Mouse (Mus musculus) ES-Bruce4 (cell line): ENCODE data around the gene Slc9a3r2. TPM values are rescaled to one million over a fixed set of nuclear protein-coding genes. Genes with fewer than 3 reads are reported as not detected.

ENCODE experiments used
- H3K27ac ChIP-seq: 2 replicates; pipeline ENCODE4 v1.5.1; 2012; ENCODE audit warnings: low read length, inconsistent platforms; ENCODE audit not compliant: insufficient read depth
- H3K27me3 ChIP-seq: 2 replicates; pipeline ENCODE4 v1.6.1; 2012; ENCODE audit warnings: mild to moderate bottlenecking, low read length, inconsistent platforms; ENCODE audit not compliant: control insufficient read depth, poor library complexity, insufficient read depth, severe bottlenecking
- H3K36me3 ChIP-seq: 2 replicates; pipeline ENCODE4 v1.6.1; 2012; ENCODE audit warnings: inconsistent platforms, mild to moderate bottlenecking, low read length, moderate library complexity; ENCODE audit not compliant: control insufficient read depth, poor library complexity, insufficient read depth, severe bottlenecking
- H3K4me1 ChIP-seq: one replicate; pipeline ENCODE4 v1.8.1; 2011; ENCODE audit warnings: low read length; ENCODE audit not compliant: control insufficient read depth, insufficient read depth
- H3K4me3 ChIP-seq: 2 replicates; pipeline ENCODE4 v1.5.1; 2011; ENCODE audit warnings: low read depth, mild to moderate bottlenecking, low read length
- H3K9ac ChIP-seq: 2 replicates; pipeline ENCODE4 v1.6.1; 2012; ENCODE audit warnings: low read depth, mild to moderate bottlenecking, inconsistent platforms; ENCODE audit not compliant: poor library complexity, severe bottlenecking
- H3K9me3 ChIP-seq: replicated peaks from 2 replicates; pipeline ENCODE4 v1.6.1; 2012; ENCODE audit warnings: mild to moderate bottlenecking, low read length, inconsistent platforms; ENCODE audit not compliant: control insufficient read depth, poor library complexity, insufficient read depth, severe bottlenecking
- CTCF ChIP-seq: IDR thresholded peaks from one replicate; pipeline ENCODE4 v1.8.1; 2011; ENCODE audit warnings: low read depth, low read length
- EP300 ChIP-seq: IDR thresholded peaks from 2 replicates; pipeline ENCODE4 v1.6.1; 2011; ENCODE audit warnings: low read depth, low read length; ENCODE audit not compliant: insufficient read depth
- POLR2A ChIP-seq: IDR thresholded peaks from one replicate; pipeline ENCODE4 v1.8.1; 2011; ENCODE audit warnings: low read length; ENCODE audit not compliant: insufficient read depth
- polyA plus RNA-seq: library from polyadenylated mRNA; stranded (reverse); fragments of >200 nt; gene quantifications from 2 replicates; pipeline ENCODE4 v1.2.4, GENCODE M21; 2011; ENCODE audit warnings: low read depth; ENCODE audit not compliant: missing spikeins, insufficient read depth, insufficient read length

Slc9a3r2 gene
- polyA plus RNA-seq, 1 experiment = 10.3 TPM

- no peak for TF ChIP-seq CTCF
- H3K27ac ChIP-seq = no peak overlapping the region
- peaks cover 18% of the 10 kb centered on the region for H3K36me3 ChIP-seq
- no peak overlapping the region for H3K9ac ChIP-seq
- no peaks in the 10 kb centered on the region for H3K27me3 ChIP-seq
- H3K9me3 ChIP-seq = no peaks in the 10 kb centered on the region
- peaks cover 3% of the 10 kb centered on the region for H3K4me1 ChIP-seq
- no peak overlapping the region for H3K4me3 ChIP-seq
Measured at GRCm38 (mm10) chr17:24596073-24596466, 54.1 kb downstream of the Slc9a3r2 start.

- no peak overlapping the region for H3K4me3 ChIP-seq
- H3K27me3 ChIP-seq = no peaks in the 10 kb centered on the region
- no peak overlapping the region for H3K9ac ChIP-seq
- H3K9me3 ChIP-seq = no peaks in the 10 kb centered on the region
- peaks cover 18% of the 10 kb centered on the region for H3K36me3 ChIP-seq
- TF ChIP-seq EP300 (no peak), CTCF (peak; percentile 24)
- no peak overlapping the region for H3K27ac ChIP-seq
- peaks cover 3% of the 10 kb centered on the region for H3K4me1 ChIP-seq
Measured at GRCm38 (mm10) chr17:24595126-24596072, 54.7 kb downstream of the Slc9a3r2 start.

- Histone ChIP-seq H3K27ac (no peak overlapping the region), H3K27me3 (no peaks in the 10 kb centered on the region), H3K36me3 (peaks cover 13% of the 10 kb centered on the region), H3K4me3 (no peak overlapping the region), H3K9ac (no peak overlapping the region), H3K9me3 (no peaks in the 10 kb centered on the region), H3K4me1 (peaks cover 3% of the 10 kb centered on the region)
- TF ChIP-seq POLR2A (no peak), EP300 (no peak), CTCF (no peak)
Measured at GRCm38 (mm10) chr17:24593992-24594890, 55.9 kb downstream of the Slc9a3r2 start.

- H3K4me1 ChIP-seq = peaks cover 3% of the 10 kb centered on the region
Measured at GRCm38 (mm10) chr17:24593248-24593647, 56.9 kb downstream of the Slc9a3r2 start.

GRCm38 (mm10) chr17:24591695-24592094, 58.4 kb downstream of the Slc9a3r2 start:
- no peaks in the 10 kb centered on the region for H3K27me3 ChIP-seq
- peaks cover 3% of the 10 kb centered on the region for H3K4me1 ChIP-seq
- no peak overlapping the region for H3K4me3 ChIP-seq
- H3K9me3 ChIP-seq = no peaks in the 10 kb centered on the region
- peaks cover 6% of the 10 kb centered on the region; the same call in 1 of the 2 replicates for H3K36me3 ChIP-seq
- H3K9ac ChIP-seq = no peak overlapping the region
- TF ChIP-seq CTCF (no peak), EP300 (no peak), POLR2A (no peak)
- H3K27ac ChIP-seq = no peak overlapping the region

More at GRCm38 (mm10) chr17:24593248-24593647, 56.9 kb downstream of the Slc9a3r2 start:
- Histone ChIP-seq H3K36me3 (peaks cover 13% of the 10 kb centered on the region; the same call in 1 of the 2 replicates), H3K27ac (no peak overlapping the region), H3K4me3 (no peak overlapping the region), H3K9ac (no peak overlapping the region), H3K9me3 (no peaks in the 10 kb centered on the region), H3K27me3 (no peaks in the 10 kb centered on the region)
- no peak for TF ChIP-seq EP300
- no peak for TF ChIP-seq CTCF
- TF ChIP-seq POLR2A = no peak
